In genomic region chr9:108105549-108105863, GRCm38 (mm10) we compare ENCODE assay signal across 10 mouse cellular contexts. TPM values are rescaled to one million over a fixed set of nuclear protein-coding genes. Genes with fewer than 3 reads are reported as not detected.
A peak's percentile ranks its signal among the peaks of the same experiment; 100 is the strongest.
DNase-seq lines count a peak whose midpoint lies in the region; ATAC-seq and TF ChIP-seq lines count a peak whose summit lies in the region.
"Had no signal": no experiment of that assay in that cellular context is flagged by ENCODE, and none has a peak within 500 bp of the region (broad histone marks: within the 10 kb centered on the region; RNA-seq: fewer than 3 reads in every experiment).

No protein-coding gene starts in this region.

- no peak for DNase-seq in embryonic facial prominence, embryonic 14.5 days (ENCODE audit: low spot score)
- no peak for DNase-seq in limb, embryonic 14.5 days (ENCODE audit: low spot score)
- DNase-seq in adrenal gland, adult 18-20 months (ENCODE audit: low spot score in 2 of 2): no peak
- DNase-seq in left cerebral cortex, postnatal 14 days (ENCODE audit: low spot score in 2 of 2): no peak
- DNase-seq: spleen, adult 18-20 months had no signal

- peaks cover 46% of the 10 kb centered on the region for H3K4me1 ChIP-seq in megakaryocyte, embryonic 14.5 days
- peaks cover 14% of the 10 kb centered on the region for H3K4me1 ChIP-seq in embryonic facial prominence, embryonic 14.5 days (ENCODE audit: control insufficient read depth, insufficient read depth, low read length)
- H3K4me1 ChIP-seq in limb, embryonic 14.5 days (ENCODE audit: control insufficient read depth, insufficient read depth, low read length): peaks cover 13% of the 10 kb centered on the region
- H3K4me1 ChIP-seq in stomach, embryonic 14.5 days (ENCODE audit: control insufficient read depth, insufficient read depth, low read length): peaks cover 8% of the 10 kb centered on the region

- WGBS in embryonic facial prominence, embryonic 14.5 days: 67% methylated on average over 8 of the region's 12 CpGs
- 81% methylated on average over 12 of the region's 12 CpGs for WGBS in limb, embryonic 14.5 days
- WGBS in stomach, embryonic 14.5 days: 75% methylated on average over 12 of the region's 12 CpGs

- peak overlapping the region; percentile 65 for H3K27ac ChIP-seq in embryonic facial prominence, embryonic 14.5 days (replicated peaks; ENCODE audit: low read depth, low read length)
- no peak overlapping the region; the same call in 1 of the 2 replicates for H3K27ac ChIP-seq in limb, embryonic 14.5 days (replicated peaks; ENCODE audit: low read depth, low read length)
- no peak overlapping the region; the same call in 1 of the 2 replicates for H3K27ac ChIP-seq in stomach, embryonic 14.5 days (ENCODE audit: low read length)

- ATAC-seq in megakaryocyte, adult 5-6 weeks (ENCODE audit: poor library complexity, severe bottlenecking): no peak
- peak; percentile 19; the same call in 1 of the 2 replicates for ATAC-seq in embryonic facial prominence, embryonic 14.5 days (ENCODE audit: low read depth)
- no peak for ATAC-seq in limb, embryonic 14.5 days (ENCODE audit: low FRiP score, low read depth)
- no peak; the same call in 1 of the 2 replicates for ATAC-seq in stomach, embryonic 14.5 days (ENCODE audit: insufficient number of reproducible peaks, insufficient read depth, low FRiP score, low read depth)

- H3K9me3 ChIP-seq in megakaryocyte, embryonic 14.5 days: peaks cover 13% of the 10 kb centered on the region; the same call in 1 of the 2 replicates
- H3K9me3 ChIP-seq in embryonic facial prominence, embryonic 14.5 days (ENCODE audit: control insufficient read depth, low read length): no peaks in the 10 kb centered on the region
- H3K9me3 ChIP-seq in limb, embryonic 14.5 days (ENCODE audit: control insufficient read depth, low read length): no peaks in the 10 kb centered on the region
- no peaks in the 10 kb centered on the region for H3K9me3 ChIP-seq in stomach, embryonic 14.5 days (ENCODE audit: control insufficient read depth, low read depth, low read length)

- H3K9ac ChIP-seq in embryonic facial prominence, embryonic 14.5 days (ENCODE audit: low read depth, low read length): peak overlapping the region; percentile 47; the same call in 1 of the 2 replicates
- H3K9ac ChIP-seq in limb, embryonic 14.5 days (ENCODE audit: low read depth, low read length, severe bottlenecking): peak overlapping the region; percentile 14; the same call in 1 of the 2 replicates
- 0 out of 2 replicates have a peak overlapping the region, but pooled peaks have one; percentile 14 for H3K9ac ChIP-seq in stomach, embryonic 14.5 days (replicated peaks; ENCODE audit: low read depth, low read length)

- intact Hi-C loops in left cerebral cortex, postnatal 14 days (cut with DNase I): no loop called here

- no peaks in the 10 kb centered on the region for H3K36me3 ChIP-seq in megakaryocyte, embryonic 14.5 days (replicated peaks; ENCODE audit: low read length)
- no peaks in the 10 kb centered on the region for H3K36me3 ChIP-seq in embryonic facial prominence, embryonic 14.5 days (ENCODE audit: control insufficient read depth, insufficient read depth, low read length)
- H3K36me3 ChIP-seq in limb, embryonic 14.5 days (ENCODE audit: control insufficient read depth, insufficient read depth, low read length): no peaks in the 10 kb centered on the region
- no peaks in the 10 kb centered on the region for H3K36me3 ChIP-seq in stomach, embryonic 14.5 days (ENCODE audit: control insufficient read depth, insufficient read depth, low read length)

- peaks cover 66% of the 10 kb centered on the region for H3K27me3 ChIP-seq in megakaryocyte, embryonic 14.5 days (replicated peaks)
- no peaks in the 10 kb centered on the region for H3K27me3 ChIP-seq in embryonic facial prominence, embryonic 14.5 days (replicated peaks; ENCODE audit: control insufficient read depth, insufficient read depth, low read length)
- no peaks in the 10 kb centered on the region for H3K27me3 ChIP-seq in limb, embryonic 14.5 days (ENCODE audit: control insufficient read depth, insufficient read depth, low read length)
- no peaks in the 10 kb centered on the region for H3K27me3 ChIP-seq in stomach, embryonic 14.5 days (ENCODE audit: control insufficient read depth, insufficient read depth, low read length)

- peak overlapping the region; percentile 80 for H3K4me3 ChIP-seq in megakaryocyte, embryonic 14.5 days (replicated peaks)
- 0 out of 2 replicates have a peak overlapping the region, but pooled peaks have one; percentile 3 for H3K4me3 ChIP-seq in embryonic facial prominence, embryonic 14.5 days (ENCODE audit: low read depth, low read length)
- no peak overlapping the region for H3K4me3 ChIP-seq in limb, embryonic 14.5 days (replicated peaks; ENCODE audit: low read length)
- no peak overlapping the region for H3K4me3 ChIP-seq in stomach, embryonic 14.5 days (ENCODE audit: low read depth, low read length)

- peak overlapping the region; percentile 42 for H3K4me2 ChIP-seq in embryonic facial prominence, embryonic 14.5 days (ENCODE audit: low read depth, low read length)
- H3K4me2 ChIP-seq in limb, embryonic 14.5 days (replicated peaks; ENCODE audit: low read depth, low read length, severe bottlenecking): peak overlapping the region; percentile 22; the same call in 1 of the 2 replicates
- H3K4me2 ChIP-seq in stomach, embryonic 14.5 days (replicated peaks; ENCODE audit: low read depth, low read length): peak overlapping the region; percentile 35; the same call in 1 of the 2 replicates

- TF ChIP-seq POLR2A in limb, embryonic 14.5 days (IDR thresholded peaks at IDR 0.05; ENCODE audit: borderline replicate concordance, extremely low read depth, insufficient read depth, insufficient read length): no peak

RNA-seq across cellular contexts. Expression of gene Apeh, which starts 11.1 kb away (rescaled TPM):
- polyA plus RNA-seq in megakaryocyte, embryonic 14.5 days (2012; ENCODE audit: insufficient read depth, low replicate concordance): 13.0 and 26.5 TPM in 2 replicates
- total RNA-seq in megakaryocyte, adult 5-6 weeks (2015): 37.9 and 41.0 TPM in 2 replicates
- total RNA-seq in megakaryocyte, adult 5-6 weeks (2017): 56.9 and 61.8 TPM in 2 replicates
- 39.9 and 48.6 TPM in 2 replicates for polyA plus RNA-seq in embryonic facial prominence, embryonic 14.5 days (2014; fragmentation: Nextera tagmentation; extraction: Ambion mirVana)
- polyA plus RNA-seq in limb, embryonic 14.5 days (2012; rRNA removed): 55.6 and 64.6 TPM in 2 replicates
- 38.6 and 41.3 TPM in 2 replicates for polyA plus RNA-seq in limb, embryonic 14.5 days (2014; fragmentation: Nextera tagmentation; extraction: Ambion mirVana)
- 52.2 and 58.0 TPM in 2 replicates for polyA plus RNA-seq in stomach, embryonic 14.5 days (2014; fragmentation: Nextera tagmentation; extraction: Ambion mirVana)
- total RNA-seq in adrenal gland, adult 18-20 months (2021): 10 to 100 TPM; 71.8 to 86.6 TPM
- total RNA-seq in left cerebral cortex, postnatal 14 days (2021): 10 to 100 TPM; 33.3 to 35.4 TPM

RNA-seq across cellular contexts. Expression of gene Rnf123, which starts 22.4 kb away (rescaled TPM):
- 51.9 and 73.7 TPM in 2 replicates for polyA plus RNA-seq in megakaryocyte, embryonic 14.5 days (2012; ENCODE audit: insufficient read depth, low replicate concordance)
- 27.8 and 30.7 TPM in 2 replicates for total RNA-seq in megakaryocyte, adult 5-6 weeks (2015)
- 20.9 and 21.1 TPM in 2 replicates for total RNA-seq in megakaryocyte, adult 5-6 weeks (2017)
- polyA plus RNA-seq in embryonic facial prominence, embryonic 14.5 days (2014; fragmentation: Nextera tagmentation; extraction: Ambion mirVana): 22.9 and 30.2 TPM in 2 replicates
- polyA plus RNA-seq in limb, embryonic 14.5 days (2012; rRNA removed): 67.9 and 89.0 TPM in 2 replicates
- 32.4 and 33.0 TPM in 2 replicates for polyA plus RNA-seq in limb, embryonic 14.5 days (2014; fragmentation: Nextera tagmentation; extraction: Ambion mirVana)
- 31.1 and 33.5 TPM in 2 replicates for polyA plus RNA-seq in stomach, embryonic 14.5 days (2014; fragmentation: Nextera tagmentation; extraction: Ambion mirVana)
- total RNA-seq in adrenal gland, adult 18-20 months (2021): 10 to 100 TPM; 54.0 to 63.2 TPM
- 100 to 1,000 TPM in 1 of 2 experiments, 10 to 100 TPM in 1; 93.9 to 103 TPM for total RNA-seq in left cerebral cortex, postnatal 14 days (2021)

RNA-seq across cellular contexts. Expression of gene Mst1, which starts 25.3 kb away (rescaled TPM):
- polyA plus RNA-seq in megakaryocyte, embryonic 14.5 days (2012; ENCODE audit: insufficient read depth, low replicate concordance): 0.17 TPM in 1 of 2 replicates, not detected in the other
- 0.69 TPM in 1 of 2 replicates, not detected in the other for total RNA-seq in megakaryocyte, adult 5-6 weeks (2015)
- total RNA-seq in megakaryocyte, adult 5-6 weeks (2017): not detected in 2 replicates
- 0.89 and 1.5 TPM in 2 replicates for polyA plus RNA-seq in embryonic facial prominence, embryonic 14.5 days (2014; fragmentation: Nextera tagmentation; extraction: Ambion mirVana)
- polyA plus RNA-seq in limb, embryonic 14.5 days (2012; rRNA removed): 0.93 and 1.1 TPM in 2 replicates
- 1.3 and 1.6 TPM in 2 replicates for polyA plus RNA-seq in limb, embryonic 14.5 days (2014; fragmentation: Nextera tagmentation; extraction: Ambion mirVana)
- 3.7 and 4.4 TPM in 2 replicates for polyA plus RNA-seq in stomach, embryonic 14.5 days (2014; fragmentation: Nextera tagmentation; extraction: Ambion mirVana)
- total RNA-seq in adrenal gland, adult 18-20 months (2021): under 1 TPM in 1 of 2 experiments, not detected in 1; 0.23 TPM
- total RNA-seq in left cerebral cortex, postnatal 14 days (2021): not detected
- total RNA-seq: left cerebral cortex, postnatal 25 days had no signal
- polyA plus RNA-seq: heart, embryonic 14.5 days had no signal

RNA-seq across cellular contexts. Expression of gene Amigo3, which starts 52.5 kb away (rescaled TPM):
- polyA plus RNA-seq in megakaryocyte, embryonic 14.5 days (2012; ENCODE audit: insufficient read depth, low replicate concordance): 0.65 and 1.0 TPM in 2 replicates
- total RNA-seq in megakaryocyte, adult 5-6 weeks (2015): 1.2 and 1.5 TPM in 2 replicates
- 2.0 and 2.6 TPM in 2 replicates for total RNA-seq in megakaryocyte, adult 5-6 weeks (2017)
- 4.1 and 4.6 TPM in 2 replicates for polyA plus RNA-seq in embryonic facial prominence, embryonic 14.5 days (2014; fragmentation: Nextera tagmentation; extraction: Ambion mirVana)
- polyA plus RNA-seq in limb, embryonic 14.5 days (2012; rRNA removed): 5.0 and 6.8 TPM in 2 replicates
- polyA plus RNA-seq in limb, embryonic 14.5 days (2014; fragmentation: Nextera tagmentation; extraction: Ambion mirVana): 4.7 and 4.8 TPM in 2 replicates
- 3.1 TPM in 2 replicates for polyA plus RNA-seq in stomach, embryonic 14.5 days (2014; fragmentation: Nextera tagmentation; extraction: Ambion mirVana)
- total RNA-seq in adrenal gland, adult 18-20 months (2021): 1 to 10 TPM; 2.0 to 3.5 TPM
- total RNA-seq in left cerebral cortex, postnatal 14 days (2021): 1 to 10 TPM; 1.5 to 2.0 TPM

RNA-seq across cellular contexts. Expression of gene Gmppb, which starts 56.5 kb away (rescaled TPM):
- polyA plus RNA-seq in megakaryocyte, embryonic 14.5 days (2012; ENCODE audit: insufficient read depth, low replicate concordance): 2.6 and 30.7 TPM in 2 replicates
- total RNA-seq in megakaryocyte, adult 5-6 weeks (2015): 6.4 and 6.9 TPM in 2 replicates
- 14.0 and 19.1 TPM in 2 replicates for total RNA-seq in megakaryocyte, adult 5-6 weeks (2017)
- polyA plus RNA-seq in embryonic facial prominence, embryonic 14.5 days (2014; fragmentation: Nextera tagmentation; extraction: Ambion mirVana): 36.6 and 37.0 TPM in 2 replicates
- 30.4 and 32.1 TPM in 2 replicates for polyA plus RNA-seq in limb, embryonic 14.5 days (2012; rRNA removed)
- 37.4 and 41.3 TPM in 2 replicates for polyA plus RNA-seq in limb, embryonic 14.5 days (2014; fragmentation: Nextera tagmentation; extraction: Ambion mirVana)
- polyA plus RNA-seq in stomach, embryonic 14.5 days (2014; fragmentation: Nextera tagmentation; extraction: Ambion mirVana): 21.4 and 26.6 TPM in 2 replicates
- 10 to 100 TPM; 19.8 to 20.1 TPM for total RNA-seq in adrenal gland, adult 18-20 months (2021)
- total RNA-seq in left cerebral cortex, postnatal 14 days (2021): 10 to 100 TPM; 19.0 to 22.1 TPM

Comparison
In these comparisons a context has a peak if more than half of its experiments do, and no peak if none do; other contexts are left out.
1. H3K4me3 ChIP-seq: peak in megakaryocyte, embryonic 14.5 days (single experiment) and embryonic facial prominence, embryonic 14.5 days (single experiment); none in limb, embryonic 14.5 days (single experiment) and stomach, embryonic 14.5 days (single experiment).
2. Peak in every context shown above with its lines, with median percentiles within 50 percentile points of each other: H3K4me2 ChIP-seq and H3K9ac ChIP-seq.